ENCODE assay signal across 10 mouse cellular contexts in genomic region chr5:77170593-77170992, GRCm38 (mm10). TPM values are rescaled to one million over a fixed set of nuclear protein-coding genes. Genes with fewer than 3 reads are reported as not detected.
DNase-seq lines count a peak whose midpoint lies in the region; ATAC-seq lines count a peak whose summit lies in the region.
"Had no signal": no experiment of that assay in that cellular context is flagged by ENCODE, and none has a peak within 500 bp of the region (broad histone marks: within the 10 kb centered on the region; RNA-seq: fewer than 3 reads in every experiment).

No protein-coding gene starts in this region.

- H3K27me3 ChIP-seq in heart, embryonic 10.5 days (ENCODE audit: insufficient read depth, poor library complexity, severe bottlenecking), result no peaks in the 10 kb centered on the region
- H3K27me3 ChIP-seq in forebrain, embryonic 15.5 days, result no peaks in the 10 kb centered on the region
- H3K27me3 ChIP-seq: stomach, embryonic 15.5 days had no signal

- peaks cover 1% of the 10 kb centered on the region; the same call in 1 of the 2 replicates for H3K4me1 ChIP-seq in heart, embryonic 10.5 days
- H3K4me1 ChIP-seq in forebrain, embryonic 15.5 days, result no peaks in the 10 kb centered on the region

- H3K4me3 ChIP-seq in heart, embryonic 10.5 days, result no peak overlapping the region
- no peak overlapping the region for H3K4me3 ChIP-seq in forebrain, embryonic 15.5 days
- H3K4me3 ChIP-seq: stomach, embryonic 15.5 days had no signal

- ATAC-seq in forebrain, embryonic 15.5 days (replicated peaks), result peak; percentile 63; the same call in 1 of the 2 replicates

- H3K4me2 ChIP-seq in forebrain, embryonic 15.5 days (replicated peaks), result no peak overlapping the region
- H3K4me2 ChIP-seq: stomach, embryonic 15.5 days had no signal

- 57% methylated on average over 5 of the region's 5 CpGs for WGBS in heart, embryonic 10.5 days
- 60% methylated on average over 5 of the region's 5 CpGs for whole genome bisulfite sequencing in forebrain, embryonic 15.5 days

- H3K9ac ChIP-seq in forebrain, embryonic 15.5 days (replicated peaks), result no peak overlapping the region
- H3K9ac ChIP-seq: stomach, embryonic 15.5 days had no signal

- H3K9me3 ChIP-seq in heart, embryonic 10.5 days, result no peaks in the 10 kb centered on the region
- no peaks in the 10 kb centered on the region for H3K9me3 ChIP-seq in forebrain, embryonic 15.5 days
- H3K9me3 ChIP-seq: stomach, embryonic 15.5 days had no signal

- no peak overlapping the region for H3K27ac ChIP-seq in heart, embryonic 10.5 days
- H3K27ac ChIP-seq in forebrain, embryonic 15.5 days (replicated peaks), result no peak overlapping the region
- H3K27ac ChIP-seq: stomach, embryonic 15.5 days had no signal

- no peaks in the 10 kb centered on the region for H3K36me3 ChIP-seq in heart, embryonic 10.5 days
- H3K36me3 ChIP-seq in forebrain, embryonic 15.5 days, result no peaks in the 10 kb centered on the region
- H3K36me3 ChIP-seq: stomach, embryonic 15.5 days had no signal

- peak; percentile 45 to 66 for DNase-seq in heart, adult 18-20 months
- DNase-seq in heart, embryonic 10.5 days (ENCODE audit: low spot score), result no peak
- DNase-seq in ovary, postnatal 14 days (ENCODE audit: low spot score), result peak; percentile 18
- DNase-seq in ovary, postnatal 10 days (ENCODE audit: low spot score), result no peak
- peak; percentile 51 for DNase-seq in lung, postnatal 14 days
- DNase-seq in spleen, adult 18-20 months, result no peak
- no peak for DNase-seq in frontal cortex, postnatal 14 days (ENCODE audit: low spot score in 2 of 2)

RNA-seq across cellular contexts. Expression of gene Spink2, which starts 40.7 kb away (rescaled TPM):
- total RNA-seq in heart, adult 18-20 months (2021), result not detected
- polyA plus RNA-seq in heart, embryonic 10.5 days (2016; fragmentation: Nextera tagmentation; extraction: Ambion mirVana), result 4.7 and 8.5 TPM in 2 replicates
- 0.48 and 0.64 TPM in 2 replicates for polyA plus RNA-seq in forebrain, embryonic 15.5 days (2015; fragmentation: Nextera tagmentation; extraction: Ambion mirVana)
- polyA plus RNA-seq: liver, embryonic 16.5 days had no signal

RNA-seq across cellular contexts. Expression of gene Hopx, which starts 55.7 kb away (rescaled TPM):
- total RNA-seq in heart, adult 18-20 months (2021), result 100 to 1,000 TPM; 417 to 443 TPM
- 6.7 and 11.5 TPM in 2 replicates for polyA plus RNA-seq in heart, embryonic 10.5 days (2016; fragmentation: Nextera tagmentation; extraction: Ambion mirVana)
- 1.8 and 2.2 TPM in 2 replicates for polyA plus RNA-seq in forebrain, embryonic 15.5 days (2015; fragmentation: Nextera tagmentation; extraction: Ambion mirVana)

Comparison
In these comparisons a context has a peak if more than half of its experiments do, and no peak if none do; other contexts are left out.
1. DNase-seq: peak in heart, adult 18-20 months (2 of 2), ovary, postnatal 14 days (single experiment) and lung, postnatal 14 days (single experiment); none in heart, embryonic 10.5 days (single experiment), ovary, postnatal 10 days (single experiment), spleen, adult 18-20 months (0 of 2) and frontal cortex, postnatal 14 days (0 of 2).